ENCODE assay signal across 8 mouse cellular contexts in genomic region chr14:30573983-30574584, GRCm38 (mm10). TPM values are rescaled to one million over a fixed set of nuclear protein-coding genes. Genes with fewer than 3 reads are reported as not detected.
DNase-seq lines count a peak whose midpoint lies in the region; ATAC-seq and TF ChIP-seq lines count a peak whose summit lies in the region.

No protein-coding gene starts in this region.

- no peak overlapping the region for H3K4me3 ChIP-seq in gastrocnemius, adult 2 months
- H3K4me3 ChIP-seq in limb, embryonic 14.5 days (replicated peaks; ENCODE audit: low read length): no peak overlapping the region
- no peak overlapping the region for H3K4me3 ChIP-seq in midbrain, embryonic 14.5 days (replicated peaks; ENCODE audit: low read depth, low read length)

- intact Hi-C loops in gastrocnemius, adult 2 months (cut with DNase I): loop anchor here (5.0 kb wide), 2 partner anchors 97 to 437 kb away; partner anchors contain the start of gene Dcp1a

- peak; percentile 76 for ATAC-seq in limb, embryonic 14.5 days (ENCODE audit: low FRiP score, low read depth)
- peak; percentile 46; the same call in 1 of the 2 replicates for ATAC-seq in midbrain, embryonic 14.5 days (ENCODE audit: low FRiP score, low TSS enrichment)

- DNase-seq in urinary bladder, adult 18-20 months (ENCODE audit: low spot score in 2 of 2): peak; percentile 46 to 61
- no peak for DNase-seq in urinary bladder, postnatal 10 days (ENCODE audit: low spot score)
- DNase-seq in cerebellum, postnatal 4 days (ENCODE audit: low spot score in 2 of 2): peak; percentile 73 to 87
- peak; percentile 75 for DNase-seq in gastrocnemius, adult 2 months
- DNase-seq in kidney, adult 9 months: peak; percentile 87
- peak; percentile 93 for DNase-seq in limb, embryonic 14.5 days (ENCODE audit: low spot score)
- DNase-seq in midbrain, embryonic 14.5 days: peak; percentile 89
- DNase-seq in spleen, adult 18-20 months: peak; percentile 47 to 77

- H3K4me1 ChIP-seq in limb, embryonic 14.5 days (ENCODE audit: control insufficient read depth, insufficient read depth, low read length): peaks cover 5% of the 10 kb centered on the region; the same call in 1 of the 2 replicates
- H3K4me1 ChIP-seq in midbrain, embryonic 14.5 days (ENCODE audit: control insufficient read depth, insufficient read depth, low read length): no peaks in the 10 kb centered on the region

- 60% methylated on average over 6 of the region's 6 CpGs for WGBS in limb, embryonic 14.5 days
- 69% methylated on average over 6 of the region's 6 CpGs for WGBS in midbrain, embryonic 14.5 days

- no peaks in the 10 kb centered on the region for H3K27me3 ChIP-seq in limb, embryonic 14.5 days (ENCODE audit: control insufficient read depth, insufficient read depth, low read length)
- H3K27me3 ChIP-seq in midbrain, embryonic 14.5 days (ENCODE audit: control insufficient read depth, insufficient read depth, low read length): no peaks in the 10 kb centered on the region

- peak; percentile 98 for TF ChIP-seq CTCF in gastrocnemius, adult 2 months (IDR thresholded peaks at IDR 0.05)

- H3K9ac ChIP-seq in limb, embryonic 14.5 days (ENCODE audit: low read depth, low read length, severe bottlenecking): no peak overlapping the region
- H3K9ac ChIP-seq in midbrain, embryonic 14.5 days (replicated peaks; ENCODE audit: low read length): no peak overlapping the region

- 0 out of 2 replicates have a peak overlapping the region, but pooled peaks have one; percentile 20 for H3K27ac ChIP-seq in gastrocnemius, adult 2 months
- no peak overlapping the region for H3K27ac ChIP-seq in limb, embryonic 14.5 days (replicated peaks; ENCODE audit: low read depth, low read length)
- H3K27ac ChIP-seq in midbrain, embryonic 14.5 days (replicated peaks; ENCODE audit: low read depth, low read length): no peak overlapping the region

- no peak for TF ChIP-seq POLR2A in limb, embryonic 14.5 days (IDR thresholded peaks at IDR 0.05; ENCODE audit: borderline replicate concordance, extremely low read depth, insufficient read depth, insufficient read length)

- H3K9me3 ChIP-seq in limb, embryonic 14.5 days (ENCODE audit: control insufficient read depth, low read length): no peaks in the 10 kb centered on the region
- H3K9me3 ChIP-seq in midbrain, embryonic 14.5 days (ENCODE audit: control insufficient read depth, low read length): no peaks in the 10 kb centered on the region

- H3K36me3 ChIP-seq in limb, embryonic 14.5 days (ENCODE audit: control insufficient read depth, insufficient read depth, low read length): peaks cover 67% of the 10 kb centered on the region
- H3K36me3 ChIP-seq in midbrain, embryonic 14.5 days (ENCODE audit: control insufficient read depth, insufficient read depth, low read length): peaks cover 62% of the 10 kb centered on the region

- H3K4me2 ChIP-seq in limb, embryonic 14.5 days (replicated peaks; ENCODE audit: low read depth, low read length, severe bottlenecking): no peak overlapping the region
- no peak overlapping the region for H3K4me2 ChIP-seq in midbrain, embryonic 14.5 days (ENCODE audit: low read length)

RNA-seq across cellular contexts. Expression of gene Tkt, which starts 25.9 kb away (rescaled TPM):
- total RNA-seq in gastrocnemius, adult 2 months (2021): 10 to 100 TPM in 1 of 2 experiments, 1 to 10 TPM in 1; 8.0 to 15.0 TPM
- 195 and 213 TPM in 2 replicates for polyA plus RNA-seq in limb, embryonic 14.5 days (2012; rRNA removed)
- 107 and 123 TPM in 2 replicates for polyA plus RNA-seq in limb, embryonic 14.5 days (2014; fragmentation: Nextera tagmentation; extraction: Ambion mirVana)
- 94.2 and 166 TPM in 2 replicates for polyA plus RNA-seq in midbrain, embryonic 14.5 days (2014; fragmentation: Nextera tagmentation; extraction: Ambion mirVana)

RNA-seq across cellular contexts. Expression of gene Prkcd, which starts 51.9 kb away (rescaled TPM):
- 10 to 100 TPM in 1 of 2 experiments, 1 to 10 TPM in 1; 5.6 to 14.8 TPM for total RNA-seq in gastrocnemius, adult 2 months (2021)
- polyA plus RNA-seq in limb, embryonic 14.5 days (2012; rRNA removed): 105 and 112 TPM in 2 replicates
- 46.1 and 55.6 TPM in 2 replicates for polyA plus RNA-seq in limb, embryonic 14.5 days (2014; fragmentation: Nextera tagmentation; extraction: Ambion mirVana)
- polyA plus RNA-seq in midbrain, embryonic 14.5 days (2014; fragmentation: Nextera tagmentation; extraction: Ambion mirVana): 10.6 and 12.8 TPM in 2 replicates
